Mouse (Mus musculus): ENCODE results near the gene Ppp1r12b. TPM values are rescaled to one million over a fixed set of nuclear protein-coding genes. Genes with fewer than 3 reads are reported as not detected.

Gene Ppp1r12b
- polyA plus RNA-seq, 1 experiment from 2014 or later = 5.4 TPM

DNA sequence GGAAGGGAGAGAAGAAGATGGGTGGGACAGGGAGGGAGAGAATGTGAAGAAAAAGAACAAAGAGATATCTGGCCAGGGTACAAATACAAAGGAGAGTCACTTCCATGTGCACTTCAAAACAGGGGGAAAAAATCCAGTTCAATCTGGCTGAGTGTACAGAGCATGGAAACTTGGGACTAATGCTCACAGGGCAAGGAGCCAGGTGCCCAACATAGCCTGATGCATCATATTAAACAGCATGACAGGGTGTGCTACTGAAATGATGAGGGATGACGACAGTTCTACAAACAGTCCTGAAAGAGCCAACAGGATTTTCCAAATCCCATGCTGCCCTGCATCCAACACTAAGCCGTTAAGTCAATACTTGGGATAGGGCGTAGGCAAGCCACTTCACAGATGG, 5.8 kb downstream of the Ppp1r12b start:
- peaks cover 6% of the 10 kb centered on the region; the same call in 1 of the 2 replicates for H3K36me3 ChIP-seq (ENCODE audit: insufficient read depth, low read length)
- H3K27me3 ChIP-seq (ENCODE audit: insufficient read depth, low read length) = no peaks in the 10 kb centered on the region
- no peaks in the 10 kb centered on the region for H3K9me3 ChIP-seq (ENCODE audit: low read length)
- H3K4me2 ChIP-seq (replicated peaks; ENCODE audit: low read depth, low read length) = no peak overlapping the region
- no peak overlapping the region for H3K4me3 ChIP-seq (ENCODE audit: low read length)
- H3K9ac ChIP-seq (replicated peaks; ENCODE audit: low read length) = no peak overlapping the region
- H3K4me1 ChIP-seq (ENCODE audit: insufficient read depth, low read length) = peaks cover 9% of the 10 kb centered on the region
- no peak for ATAC-seq (ENCODE audit: low FRiP score, low TSS enrichment)
- no peak overlapping the region for H3K27ac ChIP-seq (ENCODE audit: low read length)
- 97% methylated on average over 3 of the region's 3 CpGs for WGBS

DNA sequence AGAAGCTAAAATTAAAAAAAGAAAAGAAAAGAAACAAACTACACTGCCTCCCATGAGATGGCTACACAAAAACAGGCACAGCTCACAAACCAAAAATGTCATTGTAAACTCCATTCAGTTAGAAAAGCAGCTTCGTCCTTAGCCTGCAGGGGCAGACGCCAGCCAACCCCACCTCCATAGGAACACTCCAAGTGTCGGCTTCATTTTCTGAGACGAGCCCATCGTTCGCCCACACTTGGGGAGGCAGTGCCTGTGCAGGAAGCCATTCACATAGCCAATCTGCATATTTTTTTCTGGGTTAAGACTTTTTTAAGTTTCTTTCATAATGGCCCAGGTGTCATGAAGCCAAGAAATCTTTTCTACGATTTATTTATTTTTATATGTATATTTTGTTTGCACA, 8.2 kb downstream of the Ppp1r12b start:
- whole genome bisulfite sequencing = 87% methylated on average over 7 of the region's 7 CpGs
- ATAC-seq (ENCODE audit: low FRiP score, low TSS enrichment) = no peak

DNA sequence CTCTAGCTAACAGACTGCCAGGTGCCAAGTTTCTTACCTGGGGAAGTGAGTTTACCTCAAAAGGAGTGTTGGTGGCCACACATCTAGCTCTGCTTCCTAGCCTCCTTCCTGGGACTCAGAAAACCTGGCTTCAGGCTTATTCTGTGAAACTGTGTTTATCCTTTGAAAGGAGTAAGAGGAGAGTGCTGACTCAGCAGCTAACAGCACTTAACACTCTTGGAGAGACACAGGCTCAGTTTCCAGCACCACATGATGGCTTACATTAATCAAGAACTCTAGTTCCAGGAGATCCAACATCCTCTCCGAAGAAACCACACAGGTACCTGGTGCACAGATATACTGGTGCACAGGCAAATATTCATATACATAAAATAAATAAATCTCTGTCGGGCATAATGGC, 12.8 kb downstream of the Ppp1r12b start:
- 99% methylated on average over 2 of the region's 2 CpGs for WGBS
- no peak overlapping the region for H3K4me2 ChIP-seq (replicated peaks; ENCODE audit: low read depth, low read length)

More for the DNA sequence above, 8.2 kb downstream of the Ppp1r12b start:
- Histone ChIP-seq H3K9ac (replicated peaks; ENCODE audit: low read length) (no peak overlapping the region), H3K27ac (ENCODE audit: low read length) (no peak overlapping the region), H3K4me1 (ENCODE audit: insufficient read depth, low read length) (no peaks in the 10 kb centered on the region), H3K27me3 (ENCODE audit: insufficient read depth, low read length) (no peaks in the 10 kb centered on the region), H3K9me3 (ENCODE audit: low read length) (no peaks in the 10 kb centered on the region), H3K4me2 (replicated peaks; ENCODE audit: low read depth, low read length) (no peak overlapping the region), H3K36me3 (ENCODE audit: insufficient read depth, low read length) (peaks cover 6% of the 10 kb centered on the region; the same call in 1 of the 2 replicates), H3K4me3 (ENCODE audit: low read length) (no peak overlapping the region)

DNA sequence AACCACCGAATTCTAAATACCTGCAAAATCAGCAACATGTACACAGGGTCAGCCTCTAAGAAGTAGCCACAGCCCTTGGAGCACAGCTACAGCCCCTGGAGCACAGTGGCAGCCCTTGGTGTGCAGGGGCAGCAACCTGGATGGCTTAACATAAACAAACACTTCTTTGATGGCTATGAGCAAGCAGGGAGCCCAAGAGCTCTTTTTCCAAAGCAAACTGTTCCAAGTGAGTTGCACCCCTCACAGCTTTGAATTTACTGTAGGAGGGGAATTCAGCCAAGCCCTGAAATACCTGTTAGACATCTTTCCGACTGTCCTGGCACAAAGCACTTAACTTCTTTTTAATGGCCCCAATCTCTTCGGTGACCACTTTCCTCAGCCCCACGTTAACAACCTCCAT, 14.9 kb downstream of the Ppp1r12b start:
- H3K9me3 ChIP-seq (ENCODE audit: low read length) = no peaks in the 10 kb centered on the region
- H3K36me3 ChIP-seq (ENCODE audit: insufficient read depth, low read length) = no peaks in the 10 kb centered on the region
- H3K4me2 ChIP-seq (replicated peaks; ENCODE audit: low read depth, low read length) = no peak overlapping the region
- H3K4me1 ChIP-seq (ENCODE audit: insufficient read depth, low read length) = peaks cover 14% of the 10 kb centered on the region
- no peak overlapping the region for H3K9ac ChIP-seq (replicated peaks; ENCODE audit: low read length)
- no peak overlapping the region for H3K4me3 ChIP-seq (ENCODE audit: low read length)
- no peak for ATAC-seq (ENCODE audit: low FRiP score, low TSS enrichment)
- 29% methylated on average over 4 of the region's 4 CpGs for WGBS
- no peak overlapping the region for H3K27ac ChIP-seq (ENCODE audit: low read length)
- H3K27me3 ChIP-seq (ENCODE audit: insufficient read depth, low read length) = no peaks in the 10 kb centered on the region

More for the DNA sequence above, 12.8 kb downstream of the Ppp1r12b start:
- ATAC-seq (ENCODE audit: low FRiP score, low TSS enrichment) = no peak
- Histone ChIP-seq H3K4me1 (ENCODE audit: insufficient read depth, low read length) (peaks cover 14% of the 10 kb centered on the region), H3K27me3 (ENCODE audit: insufficient read depth, low read length) (no peaks in the 10 kb centered on the region), H3K9ac (replicated peaks; ENCODE audit: low read length) (no peak overlapping the region), H3K9me3 (ENCODE audit: low read length) (no peaks in the 10 kb centered on the region), H3K4me3 (ENCODE audit: low read length) (no peak overlapping the region), H3K27ac (ENCODE audit: low read length) (no peak overlapping the region), H3K36me3 (ENCODE audit: insufficient read depth, low read length) (peaks cover under 1% of the 10 kb centered on the region; the same call in 1 of the 2 replicates)

DNA sequence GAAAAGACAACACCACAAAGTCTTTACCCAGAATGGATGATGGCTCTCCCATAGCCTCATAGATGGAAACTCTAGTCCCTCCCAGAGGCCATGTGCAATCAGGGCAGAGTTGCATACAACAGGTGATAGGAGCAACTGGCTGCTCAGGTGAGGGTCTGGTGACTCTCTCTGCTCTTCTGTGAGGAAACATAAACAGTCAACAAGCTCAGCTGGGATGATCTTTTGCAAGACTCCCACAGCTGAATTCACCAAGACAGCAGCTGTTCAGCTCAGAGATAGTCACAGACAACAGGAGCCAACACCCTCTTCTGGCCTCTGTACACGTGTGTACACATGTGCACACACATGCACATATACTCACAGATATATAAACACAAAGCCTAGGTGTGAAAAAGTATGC, 17.5 kb downstream of the Ppp1r12b start:
- no peaks in the 10 kb centered on the region for H3K27me3 ChIP-seq (ENCODE audit: insufficient read depth, low read length)
- H3K4me1 ChIP-seq (ENCODE audit: insufficient read depth, low read length) = peaks cover 14% of the 10 kb centered on the region
- H3K4me3 ChIP-seq (ENCODE audit: low read length) = no peak overlapping the region
- H3K4me2 ChIP-seq (replicated peaks; ENCODE audit: low read depth, low read length) = no peak overlapping the region
- no peak overlapping the region for H3K27ac ChIP-seq (ENCODE audit: low read length)
- no peaks in the 10 kb centered on the region for H3K36me3 ChIP-seq (ENCODE audit: insufficient read depth, low read length)
- ATAC-seq (ENCODE audit: low FRiP score, low TSS enrichment) = no peak
- 85% methylated on average over 1 of the region's 1 CpGs for WGBS
- H3K9me3 ChIP-seq (ENCODE audit: low read length) = no peaks in the 10 kb centered on the region
- no peak overlapping the region for H3K9ac ChIP-seq (replicated peaks; ENCODE audit: low read length)

DNA sequence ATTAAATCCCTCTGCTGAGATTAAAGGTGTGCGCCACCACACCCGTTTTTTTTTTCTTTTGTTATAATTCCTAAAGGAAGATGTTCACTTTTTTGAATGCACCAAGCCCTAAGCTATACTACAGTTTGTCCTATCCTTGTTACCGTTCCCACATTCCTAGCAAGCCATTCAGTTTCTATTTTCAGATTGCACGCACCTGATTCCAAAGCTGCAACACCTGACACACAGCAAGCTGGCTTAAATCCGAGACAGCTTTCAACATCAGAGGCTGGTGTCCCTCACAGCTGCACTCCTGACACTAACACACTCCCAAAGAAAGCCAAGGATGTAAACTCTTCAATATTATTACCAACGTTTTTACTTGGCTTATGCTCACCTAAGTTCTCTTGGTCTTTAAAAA, 19.4 kb downstream of the Ppp1r12b start:
- Histone ChIP-seq H3K36me3 (ENCODE audit: insufficient read depth, low read length) (no peaks in the 10 kb centered on the region), H3K27me3 (ENCODE audit: insufficient read depth, low read length) (no peaks in the 10 kb centered on the region), H3K4me3 (ENCODE audit: low read length) (no peak overlapping the region), H3K9ac (replicated peaks; ENCODE audit: low read length) (no peak overlapping the region), H3K4me1 (ENCODE audit: insufficient read depth, low read length) (peaks cover 17% of the 10 kb centered on the region), H3K9me3 (ENCODE audit: low read length) (no peaks in the 10 kb centered on the region), H3K4me2 (replicated peaks; ENCODE audit: low read depth, low read length) (no peak overlapping the region), H3K27ac (ENCODE audit: low read length) (no peak overlapping the region)
- ATAC-seq (ENCODE audit: low FRiP score, low TSS enrichment) = no peak
- WGBS = 86% methylated on average over 6 of the region's 6 CpGs

DNA sequence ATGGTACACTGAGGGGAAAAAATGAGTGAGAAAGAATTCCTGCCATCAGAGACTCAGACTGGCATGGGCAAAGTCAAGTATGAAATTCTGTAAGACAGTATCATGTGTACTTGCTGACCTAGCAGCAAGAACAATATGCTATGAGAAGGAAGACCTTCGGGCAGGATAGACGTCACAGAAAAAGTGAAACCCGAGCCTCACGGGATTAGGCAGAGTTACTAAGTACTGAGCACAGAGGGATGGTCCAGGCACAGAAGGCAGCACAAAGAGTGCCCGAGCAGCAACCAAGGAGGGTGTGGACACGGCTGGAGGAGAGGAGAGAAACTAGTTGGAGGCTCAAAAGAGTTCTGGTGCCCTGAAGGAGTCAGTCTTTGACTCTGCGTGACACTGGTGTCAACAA, 23.3 kb downstream of the Ppp1r12b start:
- Histone ChIP-seq H3K4me2 (replicated peaks; ENCODE audit: low read depth, low read length) (no peak overlapping the region), H3K27me3 (ENCODE audit: insufficient read depth, low read length) (no peaks in the 10 kb centered on the region), H3K4me1 (ENCODE audit: insufficient read depth, low read length) (peaks cover 7% of the 10 kb centered on the region; the same call in 1 of the 2 replicates), H3K36me3 (ENCODE audit: insufficient read depth, low read length) (no peaks in the 10 kb centered on the region), H3K4me3 (ENCODE audit: low read length) (no peak overlapping the region), H3K9ac (replicated peaks; ENCODE audit: low read length) (no peak overlapping the region), H3K9me3 (ENCODE audit: low read length) (no peaks in the 10 kb centered on the region), H3K27ac (ENCODE audit: low read length) (no peak overlapping the region)
- WGBS = 40% methylated on average over 7 of the region's 7 CpGs
- no peak for ATAC-seq (ENCODE audit: low FRiP score, low TSS enrichment)

DNA sequence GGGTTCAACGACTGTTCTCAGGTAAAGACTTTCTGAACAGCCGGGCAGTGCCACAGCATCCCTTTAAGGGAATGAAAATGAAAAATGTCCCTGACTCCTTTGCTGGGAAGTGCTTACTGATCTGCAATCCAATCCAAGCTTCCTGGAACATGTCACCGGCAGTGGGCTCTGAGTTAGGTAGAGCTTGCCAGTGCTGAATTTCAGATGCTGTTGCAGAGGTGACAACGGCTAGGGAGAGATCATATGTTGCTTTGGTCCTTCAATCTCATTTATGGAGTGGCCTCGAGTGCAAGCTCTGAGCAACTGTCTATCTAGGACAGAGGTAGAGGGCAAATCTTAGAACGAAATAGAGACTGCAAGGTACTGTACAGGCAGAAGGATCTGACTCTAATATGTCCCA, 36.7 kb downstream of the Ppp1r12b start:
- 60% methylated on average over 6 of the region's 6 CpGs for WGBS
- 0 out of 2 replicates have a peak, but pooled peaks cover 4% of the 10 kb centered on the region for H3K4me1 ChIP-seq (ENCODE audit: insufficient read depth, low read length)
- H3K36me3 ChIP-seq (ENCODE audit: insufficient read depth, low read length) = no peaks in the 10 kb centered on the region
- no peaks in the 10 kb centered on the region for H3K9me3 ChIP-seq (ENCODE audit: low read length)
- H3K4me3 ChIP-seq (ENCODE audit: low read length) = no peak overlapping the region
- no peak overlapping the region for H3K9ac ChIP-seq (replicated peaks; ENCODE audit: low read length)
- H3K27me3 ChIP-seq (ENCODE audit: insufficient read depth, low read length) = no peaks in the 10 kb centered on the region
- no peak for ATAC-seq (ENCODE audit: low FRiP score, low TSS enrichment)
- H3K27ac ChIP-seq (ENCODE audit: low read length) = no peak overlapping the region
- H3K4me2 ChIP-seq (replicated peaks; ENCODE audit: low read depth, low read length) = no peak overlapping the region

DNA sequence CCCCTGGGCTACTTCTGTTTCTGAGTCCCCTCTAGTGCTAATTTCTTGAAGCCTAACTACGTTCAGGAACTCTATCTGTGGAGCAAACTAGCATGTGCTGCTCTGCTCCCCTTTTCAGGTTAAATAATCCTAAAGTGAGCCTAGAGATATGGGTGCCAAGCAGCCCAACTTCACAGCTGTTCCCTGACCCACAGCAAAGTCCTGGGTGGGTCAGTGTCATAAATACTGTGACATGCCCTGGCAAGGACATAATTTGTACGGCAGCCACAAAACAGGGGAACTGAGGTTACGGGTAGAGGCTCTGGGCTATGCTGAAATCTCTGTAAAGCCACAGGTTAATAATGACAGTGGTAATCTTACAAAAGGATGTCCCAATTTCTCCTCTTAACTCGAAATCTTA, 40.3 kb downstream of the Ppp1r12b start:
- no peaks in the 10 kb centered on the region for H3K4me1 ChIP-seq (ENCODE audit: insufficient read depth, low read length)
- H3K4me3 ChIP-seq (ENCODE audit: low read length) = no peak overlapping the region
- H3K27me3 ChIP-seq (ENCODE audit: insufficient read depth, low read length) = no peaks in the 10 kb centered on the region
- WGBS = 69% methylated on average over 4 of the region's 4 CpGs
- H3K4me2 ChIP-seq (replicated peaks; ENCODE audit: low read depth, low read length) = no peak overlapping the region
- no peak overlapping the region for H3K27ac ChIP-seq (ENCODE audit: low read length)
- H3K36me3 ChIP-seq (ENCODE audit: insufficient read depth, low read length) = no peaks in the 10 kb centered on the region
- no peak for ATAC-seq (ENCODE audit: low FRiP score, low TSS enrichment)
- H3K9me3 ChIP-seq (ENCODE audit: low read length) = no peaks in the 10 kb centered on the region
- no peak overlapping the region for H3K9ac ChIP-seq (replicated peaks; ENCODE audit: low read length)

DNA sequence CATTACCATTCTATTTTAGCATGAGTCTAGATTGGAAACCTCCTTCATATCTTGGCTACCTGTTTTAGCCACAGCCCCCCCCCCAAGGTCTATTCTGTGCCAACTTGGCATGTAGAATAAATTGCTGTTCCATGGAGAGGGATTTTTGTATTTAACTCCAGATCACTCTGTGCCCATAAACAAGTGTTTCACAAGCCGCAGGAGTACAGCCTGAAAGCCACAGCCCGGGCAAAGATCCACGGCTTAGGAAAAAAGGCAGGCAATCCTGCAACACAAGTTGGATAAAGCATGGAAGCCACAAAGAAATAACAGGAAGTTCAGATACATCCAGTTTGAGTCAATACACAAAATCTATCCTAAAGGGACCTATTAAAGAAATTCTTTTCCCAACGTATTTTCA, 42.2 kb downstream of the Ppp1r12b start:
- no peak overlapping the region for H3K4me3 ChIP-seq (ENCODE audit: low read length)
- H3K4me2 ChIP-seq (replicated peaks; ENCODE audit: low read depth, low read length) = no peak overlapping the region
- no peak for ATAC-seq (ENCODE audit: low FRiP score, low TSS enrichment)
- no peaks in the 10 kb centered on the region for H3K27me3 ChIP-seq (ENCODE audit: insufficient read depth, low read length)
- 90% methylated on average over 4 of the region's 4 CpGs for WGBS
- no peaks in the 10 kb centered on the region for H3K9me3 ChIP-seq (ENCODE audit: low read length)
- H3K9ac ChIP-seq (replicated peaks; ENCODE audit: low read length) = no peak overlapping the region
- H3K27ac ChIP-seq (ENCODE audit: low read length) = no peak overlapping the region
- H3K36me3 ChIP-seq (ENCODE audit: insufficient read depth, low read length) = no peaks in the 10 kb centered on the region
- H3K4me1 ChIP-seq (ENCODE audit: insufficient read depth, low read length) = 0 out of 2 replicates have a peak, but pooled peaks cover 3% of the 10 kb centered on the region
